Mouse (Mus musculus): ENCODE data around the gene S1pr1.

Gene S1pr1

DNA sequence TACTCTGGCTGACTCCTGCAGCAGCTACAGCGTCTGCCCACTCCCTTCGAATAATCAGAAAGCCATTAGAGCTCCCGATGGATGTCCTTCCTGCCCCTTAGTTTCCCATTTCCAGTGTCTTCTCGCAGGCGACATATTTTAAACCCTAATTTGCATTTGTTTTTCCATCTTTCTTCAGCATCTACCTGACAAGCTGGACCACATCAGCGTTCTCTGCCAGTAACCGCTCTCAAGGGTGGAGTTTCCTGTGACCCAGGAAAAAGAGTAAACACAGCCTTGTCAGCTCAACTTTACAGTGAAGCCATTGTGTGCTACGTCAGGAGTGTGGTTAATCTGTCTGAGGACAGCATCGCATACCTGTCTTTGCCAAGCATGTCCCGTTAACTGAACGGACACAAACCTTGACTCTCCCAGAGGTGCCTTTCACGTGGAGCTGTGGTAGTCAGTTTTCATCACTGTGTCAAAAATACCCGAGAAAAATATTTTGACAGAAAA, 41.2 kb downstream of the S1pr1 start:
- no peak for DNase-seq (ENCODE audit: low spot score in 2 of 2)

- no peak for DNase-seq (ENCODE audit: low spot score in 2 of 2)
Measured at GRCm38 (mm10) chr3:115672965-115673662, 41.8 kb downstream of the S1pr1 start.

DNA sequence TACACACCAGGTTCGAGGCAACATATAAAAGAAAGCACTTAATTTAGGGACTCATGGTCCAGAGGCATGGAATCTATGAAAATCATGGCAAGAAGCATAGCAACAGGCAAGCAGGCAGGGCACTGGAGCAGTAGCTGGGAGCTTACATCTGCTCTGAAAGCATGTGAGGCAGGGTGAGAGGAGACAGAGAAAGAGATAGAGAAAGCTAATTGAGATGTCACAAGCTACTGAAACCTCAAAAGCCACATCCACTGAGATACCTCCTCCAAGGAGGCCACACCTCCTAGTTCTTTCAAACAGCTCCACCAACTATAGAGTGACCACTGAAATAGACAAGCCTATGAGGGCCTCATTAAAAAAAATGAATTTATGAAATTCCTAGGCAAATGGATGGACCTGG, 45.6 kb downstream of the S1pr1 start:
- no peak for DNase-seq (ENCODE audit: low spot score in 2 of 2)

- no peak for DNase-seq (ENCODE audit: low spot score in 2 of 2)
Measured at GRCm38 (mm10) chr3:115667182-115667581, 47.7 kb downstream of the S1pr1 start.

- DNase-seq (ENCODE audit: low spot score in 2 of 2): no peak
Measured at GRCm38 (mm10) chr3:115666547-115666946, 48.3 kb downstream of the S1pr1 start.

DNA sequence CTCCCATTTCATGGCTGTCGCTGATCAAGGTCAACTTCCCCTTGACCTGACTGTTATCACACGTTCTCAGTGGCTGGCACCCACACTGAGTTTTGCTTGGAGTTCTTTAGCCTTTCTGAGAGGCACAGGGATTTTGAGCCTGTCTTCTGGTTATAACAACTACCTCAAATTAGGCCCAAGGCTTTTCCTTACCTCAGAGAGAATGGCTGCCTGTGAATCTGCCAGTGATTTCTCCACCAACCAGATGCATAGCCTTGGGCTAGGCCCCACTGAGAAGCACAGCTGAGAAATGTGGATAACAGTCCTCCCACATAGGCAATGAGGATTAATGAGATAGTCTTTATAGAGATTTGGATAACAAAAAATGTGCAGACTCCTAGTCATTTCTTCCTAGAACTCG, 50.4 kb downstream of the S1pr1 start:
- no peak for DNase-seq (ENCODE audit: low spot score in 2 of 2)

GRCm38 (mm10) chr3:115660701-115661460, 54.0 kb downstream of the S1pr1 start:
- peak; percentile 60 to 70 for DNase-seq (ENCODE audit: low spot score in 2 of 2)

Measured in spleen, postnatal 14 days (tissue).